Mouse (Mus musculus) C2C12 (cell line): ENCODE measurements around the gene Ank3. TPM values are rescaled to one million over a fixed set of nuclear protein-coding genes. Genes with fewer than 3 reads are reported as not detected.

Experiments used
- H3K27me3 ChIP-seq: one replicate; pipeline ENCODE4 v1.6.1; 2011; ENCODE audit not compliant: control insufficient read depth, insufficient read depth, insufficient read length
- H3K36me3 ChIP-seq: one replicate; pipeline ENCODE4 v1.6.1; 2011; ENCODE audit not compliant: control insufficient read depth, insufficient read depth
- H3K4me3 ChIP-seq: one replicate; pipeline ENCODE4 v1.5.1; 2011; ENCODE audit warnings: mild to moderate bottlenecking, control low read depth; ENCODE audit not compliant: poor library complexity, insufficient read depth, severe bottlenecking
- H3K79me2 ChIP-seq: one replicate; pipeline ENCODE4 v1.6.1; 2011; ENCODE audit not compliant: control insufficient read depth, insufficient read depth
- H3K79me3 ChIP-seq: one replicate; pipeline ENCODE4 v1.6.1; 2011; ENCODE audit warnings: low read depth, control low read depth
- H3ac ChIP-seq: one replicate; pipeline ENCODE3; 2011; ENCODE audit warnings: low read depth; ENCODE audit not compliant: control insufficient read depth, insufficient read length
- CEBPB ChIP-seq: IDR thresholded peaks from one replicate; pipeline ENCODE4 v1.6.1; 2011; ENCODE audit warnings: low read depth, mild to moderate bottlenecking, control low read depth, moderate library complexity
- CTCF ChIP-seq: IDR thresholded peaks from one replicate; pipeline ENCODE4 v1.5.1; 2011; ENCODE audit not compliant: control insufficient read depth, insufficient read depth, insufficient read length
- FOSL1 ChIP-seq: IDR thresholded peaks from one replicate; pipeline ENCODE4 v1.8.0; 2011; ENCODE audit warnings: mild to moderate bottlenecking, low read length; ENCODE audit not compliant: poor library complexity, insufficient read depth, severe bottlenecking
- MAX ChIP-seq: IDR thresholded peaks from one replicate; pipeline ENCODE4 v1.6.1; 2011; ENCODE audit warnings: mild to moderate bottlenecking, control low read depth
- MYOD1 ChIP-seq: IDR thresholded peaks from one replicate; pipeline ENCODE4 v1.6.1; 2011; ENCODE audit warnings: low read depth; ENCODE audit not compliant: control insufficient read depth, insufficient read length
- MYOG ChIP-seq: IDR thresholded peaks from one replicate; pipeline ENCODE4 v1.6.1; 2011; ENCODE audit not compliant: control insufficient read depth, insufficient read length; ENCODE audit errors: extremely low read depth
- USF1 ChIP-seq: IDR thresholded peaks from one replicate; pipeline ENCODE4 v1.6.1; 2011; ENCODE audit warnings: low read depth, mild to moderate bottlenecking, control low read depth, moderate library complexity
- polyA plus RNA-seq: library from polyadenylated mRNA; unstranded; fragments of >200 nt; fragmentation: generic; extraction: Trizol; gene quantifications from one replicate; pipeline ENCODE4 v1.2.1, GENCODE M21; 2012; ENCODE audit warnings: missing spikeins

The Ank3 gene
- polyA plus RNA-seq, 1 experiment = 9.8 TPM

GRCm38 (mm10) chr10:69467182-69467581, 68.6 kb downstream of the Ank3 start:
- H3K79me2 ChIP-seq = no peaks in the 10 kb centered on the region
- H3K36me3 ChIP-seq = no peaks in the 10 kb centered on the region
- H3ac ChIP-seq = no peak overlapping the region
- H3K4me3 ChIP-seq = no peak overlapping the region
- no peaks in the 10 kb centered on the region for H3K27me3 ChIP-seq
- no peak for TF ChIP-seq USF1
- TF ChIP-seq FOSL1 = no peak
- TF ChIP-seq MAX = no peak
- TF ChIP-seq CEBPB = no peak
- no peak for TF ChIP-seq MYOG
- no peak for TF ChIP-seq MYOD1
- TF ChIP-seq CTCF = no peak
- H3K79me3 ChIP-seq = no peaks in the 10 kb centered on the region

- H3K79me2 ChIP-seq = no peaks in the 10 kb centered on the region
- no peak for TF ChIP-seq MYOG
- no peak for TF ChIP-seq FOSL1
- no peak overlapping the region for H3K4me3 ChIP-seq
- no peaks in the 10 kb centered on the region for H3K79me3 ChIP-seq
- H3ac ChIP-seq = no peak overlapping the region
- no peaks in the 10 kb centered on the region for H3K27me3 ChIP-seq
- no peaks in the 10 kb centered on the region for H3K36me3 ChIP-seq
Measured at GRCm38 (mm10) chr10:69471841-69472240, 73.3 kb downstream of the Ank3 start.

- H3K79me3 ChIP-seq = no peaks in the 10 kb centered on the region
- no peaks in the 10 kb centered on the region for H3K27me3 ChIP-seq
- no peak overlapping the region for H3K4me3 ChIP-seq
- TF ChIP-seq MYOG (no peak), FOSL1 (no peak), CEBPB (no peak), USF1 (no peak), MAX (no peak), CTCF (no peak), MYOD1 (no peak)
- H3ac ChIP-seq = no peak overlapping the region
- no peaks in the 10 kb centered on the region for H3K36me3 ChIP-seq
- no peaks in the 10 kb centered on the region for H3K79me2 ChIP-seq
Measured at GRCm38 (mm10) chr10:69476871-69477270, 78.3 kb downstream of the Ank3 start.

GRCm38 (mm10) chr10:69477656-69478055, 79.1 kb downstream of the Ank3 start:
- no peaks in the 10 kb centered on the region for H3K36me3 ChIP-seq
- TF ChIP-seq FOSL1 = no peak
- no peak for TF ChIP-seq CEBPB
- no peak for TF ChIP-seq MYOD1
- no peak for TF ChIP-seq MAX
- no peak for TF ChIP-seq USF1
- TF ChIP-seq MYOG = no peak
- no peak for TF ChIP-seq CTCF

GRCm38 (mm10) chr10:69478831-69479230, 80.3 kb downstream of the Ank3 start:
- Histone ChIP-seq H3K4me3 (no peak overlapping the region), H3K79me3 (no peaks in the 10 kb centered on the region)
- TF ChIP-seq FOSL1 (no peak), CEBPB (no peak), USF1 (no peak), MYOD1 (no peak), MYOG (no peak), MAX (no peak), CTCF (no peak)

More at GRCm38 (mm10) chr10:69477656-69478055, 79.1 kb downstream of the Ank3 start:
- H3K79me3 ChIP-seq = no peaks in the 10 kb centered on the region
- no peaks in the 10 kb centered on the region for H3K79me2 ChIP-seq
- no peak overlapping the region for H3K4me3 ChIP-seq
- H3K27me3 ChIP-seq = no peaks in the 10 kb centered on the region
- H3ac ChIP-seq = no peak overlapping the region

GRCm38 (mm10) chr10:69485191-69485786, 86.7 kb downstream of the Ank3 start:
- H3K79me2 ChIP-seq = no peaks in the 10 kb centered on the region
- H3K27me3 ChIP-seq = no peaks in the 10 kb centered on the region
- no peak overlapping the region for H3ac ChIP-seq
- TF ChIP-seq MYOG (no peak), CEBPB (no peak), USF1 (no peak), CTCF (no peak), FOSL1 (no peak), MAX (no peak), MYOD1 (no peak)
- H3K4me3 ChIP-seq = no peak overlapping the region
- H3K36me3 ChIP-seq = no peaks in the 10 kb centered on the region
- H3K79me3 ChIP-seq = no peaks in the 10 kb centered on the region

More at GRCm38 (mm10) chr10:69478831-69479230, 80.3 kb downstream of the Ank3 start:
- Histone ChIP-seq H3K36me3 (no peaks in the 10 kb centered on the region), H3ac (no peak overlapping the region), H3K27me3 (no peaks in the 10 kb centered on the region), H3K79me2 (no peaks in the 10 kb centered on the region)
